Mouse (Mus musculus) forebrain, embryonic 15.5 days (tissue): ENCODE data around the gene Wfikkn2. TPM values are rescaled to one million over a fixed set of nuclear protein-coding genes. Genes with fewer than 3 reads are reported as not detected.
A peak's percentile ranks its signal among the peaks of the same experiment; 100 is the strongest.

Experiments used
- ATAC-seq: fragments of 200-750 bp; cut with Nextera tagmentation; replicated peaks from 2 replicates; pipeline ENCODE4 v1.8.0; 2017; ENCODE audit warnings: mild to moderate bottlenecking, moderate TSS enrichment, moderate library complexity
- H3K27ac ChIP-seq: fragments of 300-500 bp; sonication (generic); replicated peaks from 2 replicates; pipeline ENCODE4 v1.5.1; 2015; ENCODE audit warnings: mild to moderate bottlenecking, inconsistent platforms
- H3K27me3 ChIP-seq: fragments of 300-500 bp; sonication (generic); 2 replicates; pipeline ENCODE4 v1.6.1; 2015; ENCODE audit warnings: inconsistent platforms
- H3K36me3 ChIP-seq: fragments of 300-500 bp; sonication (generic); 2 replicates; pipeline ENCODE4 v1.6.1; 2015; ENCODE audit warnings: mild to moderate bottlenecking, inconsistent platforms
- H3K4me1 ChIP-seq: fragments of 300-500 bp; sonication (generic); 2 replicates; pipeline ENCODE4 v1.6.1; 2015; ENCODE audit warnings: inconsistent platforms
- H3K4me2 ChIP-seq: fragments of 300-500 bp; sonication (generic); replicated peaks from 2 replicates; pipeline ENCODE4 v1.6.1; 2015; ENCODE audit warnings: mild to moderate bottlenecking, inconsistent platforms
- H3K4me3 ChIP-seq: fragments of 300-500 bp; sonication (generic); 2 replicates; pipeline ENCODE4 v1.5.1; 2015; ENCODE audit warnings: mild to moderate bottlenecking, inconsistent platforms
- H3K9ac ChIP-seq: fragments of 300-500 bp; sonication (generic); replicated peaks from 2 replicates; pipeline ENCODE4 v1.6.1; 2015; ENCODE audit warnings: mild to moderate bottlenecking, inconsistent platforms
- H3K9me3 ChIP-seq: fragments of 300-500 bp; sonication (generic); 2 replicates; pipeline ENCODE4 v1.6.1; 2016; ENCODE audit warnings: inconsistent platforms
- WGBS: fragments of 180-500 bp; shearing (Covaris S2); methylation state at CpG from one replicate; pipeline ENCODE4 v1.1.7; 2015; ENCODE audit warnings: mixed read lengths; 5-methylcytosine and 5-hydroxymethylcytosine counted together
- polyA plus RNA-seq: library from polyadenylated mRNA; unstranded; fragments of >200 nt; fragmentation: Nextera tagmentation; extraction: Ambion mirVana; gene quantifications from 2 replicates; pipeline ENCODE4 v1.2.1, GENCODE M21; 2015

The Wfikkn2 gene
- polyA plus RNA-seq: 3.7 and 7.9 TPM in 2 replicates

GRCm38 (mm10) chr11:94245955-94246788 lies at the start of gene Wfikkn2:
TSS of gene Wfikkn2 (minus strand) at chr11:94246005.
- H3K36me3 ChIP-seq: no peaks in the 10 kb centered on the region
- no peaks in the 10 kb centered on the region for H3K27me3 ChIP-seq
- WGBS: 35% methylated on average over 17 of the region's 17 CpGs
- ATAC-seq: peak; percentile 84
- no peak within 1 kb of the TSS for H3K4me3 ChIP-seq
- H3K4me1 ChIP-seq: peaks cover 29% of the 10 kb centered on the region
- H3K4me2 ChIP-seq: no peak within 1 kb of the TSS
- H3K9me3 ChIP-seq: no peaks in the 10 kb centered on the region
- peak within 1 kb of the TSS; percentile 70 for H3K27ac ChIP-seq
- H3K9ac ChIP-seq: no peak within 1 kb of the TSS

- H3K4me2 ChIP-seq: no peak overlapping the region
- WGBS: 45% methylated on average over 9 of the region's 9 CpGs
- no peak for ATAC-seq
These were observed 49.4 kb upstream of the Wfikkn2 start for GRCm38 (mm10) chr11:94294996-94295845.

GRCm38 (mm10) chr11:94290062-94290740 lies 44.4 kb upstream of the Wfikkn2 start:
- Histone ChIP-seq H3K4me1 (no peaks in the 10 kb centered on the region), H3K9me3 (no peaks in the 10 kb centered on the region), H3K27ac (no peak overlapping the region), H3K27me3 (no peaks in the 10 kb centered on the region), H3K4me3 (no peak overlapping the region), H3K36me3 (peaks cover 86% of the 10 kb centered on the region), H3K4me2 (no peak overlapping the region), H3K9ac (no peak overlapping the region)
- 86% methylated on average over 10 of the region's 10 CpGs for WGBS
- ATAC-seq: no peak

More at GRCm38 (mm10) chr11:94294996-94295845, 49.4 kb upstream of the Wfikkn2 start:
- H3K4me3 ChIP-seq: no peak overlapping the region
- H3K9me3 ChIP-seq: no peaks in the 10 kb centered on the region
- H3K27me3 ChIP-seq: no peaks in the 10 kb centered on the region
- no peaks in the 10 kb centered on the region for H3K4me1 ChIP-seq
- H3K9ac ChIP-seq: no peak overlapping the region
- H3K36me3 ChIP-seq: peaks cover 90% of the 10 kb centered on the region
- H3K27ac ChIP-seq: no peak overlapping the region

- no peak for ATAC-seq
- Histone ChIP-seq H3K4me3 (no peak overlapping the region), H3K9me3 (no peaks in the 10 kb centered on the region), H3K27ac (no peak overlapping the region), H3K4me2 (no peak overlapping the region), H3K27me3 (no peaks in the 10 kb centered on the region), H3K9ac (no peak overlapping the region), H3K4me1 (no peaks in the 10 kb centered on the region), H3K36me3 (peaks cover 73% of the 10 kb centered on the region)
- WGBS: 85% methylated on average over 5 of the region's 5 CpGs
These were observed 41.3 kb upstream of the Wfikkn2 start for GRCm38 (mm10) chr11:94287105-94287504.

GRCm38 (mm10) chr11:94285886-94286574 lies 40.2 kb upstream of the Wfikkn2 start:
- Histone ChIP-seq H3K27me3 (no peaks in the 10 kb centered on the region), H3K9me3 (no peaks in the 10 kb centered on the region), H3K4me2 (no peak overlapping the region), H3K4me1 (peaks cover 4% of the 10 kb centered on the region; the same call in 1 of the 2 replicates), H3K27ac (no peak overlapping the region), H3K36me3 (peaks cover 65% of the 10 kb centered on the region), H3K9ac (no peak overlapping the region), H3K4me3 (no peak overlapping the region)
- no peak for ATAC-seq
- WGBS: 91% methylated on average over 11 of the region's 11 CpGs

GRCm38 (mm10) chr11:94283536-94284099 lies 37.8 kb upstream of the Wfikkn2 start:
- peaks cover 41% of the 10 kb centered on the region for H3K36me3 ChIP-seq
- ATAC-seq: no peak
- 92% methylated on average over 6 of the region's 6 CpGs for WGBS
- no peak overlapping the region for H3K4me3 ChIP-seq
- H3K4me1 ChIP-seq: peaks cover 4% of the 10 kb centered on the region; the same call in 1 of the 2 replicates
- no peak overlapping the region for H3K4me2 ChIP-seq
- no peak overlapping the region for H3K27ac ChIP-seq
- no peaks in the 10 kb centered on the region for H3K27me3 ChIP-seq
- H3K9me3 ChIP-seq: no peaks in the 10 kb centered on the region
- H3K9ac ChIP-seq: no peak overlapping the region

GRCm38 (mm10) chr11:94282291-94282690 lies 36.5 kb upstream of the Wfikkn2 start:
- WGBS: 64% methylated on average over 5 of the region's 5 CpGs
- Histone ChIP-seq H3K4me1 (peaks cover 6% of the 10 kb centered on the region), H3K27ac (no peak overlapping the region; the same call in 1 of the 2 replicates), H3K9me3 (no peaks in the 10 kb centered on the region), H3K9ac (no peak overlapping the region), H3K36me3 (peaks cover 29% of the 10 kb centered on the region), H3K4me2 (no peak overlapping the region), H3K4me3 (no peak overlapping the region), H3K27me3 (no peaks in the 10 kb centered on the region)
- ATAC-seq: no peak

GRCm38 (mm10) chr11:94281199-94282181 lies 35.7 kb upstream of the Wfikkn2 start, which contains the start of gene Gm21885:
TSS of gene Gm21885 (plus strand) at chr11:94281873.
- Histone ChIP-seq H3K36me3 (peaks cover 22% of the 10 kb centered on the region), H3K4me2 (no peak within 1 kb of the TSS), H3K4me1 (peaks cover 14% of the 10 kb centered on the region), H3K27ac (no peak within 1 kb of the TSS; the same call in 1 of the 2 replicates), H3K27me3 (no peaks in the 10 kb centered on the region), H3K4me3 (no peak within 1 kb of the TSS), H3K9me3 (no peaks in the 10 kb centered on the region), H3K9ac (no peak within 1 kb of the TSS)
- 82% methylated on average over 11 of the region's 11 CpGs for WGBS
- no peak; the same call in 1 of the 2 replicates for ATAC-seq

GRCm38 (mm10) chr11:94276869-94277337 lies 31.1 kb upstream of the Wfikkn2 start:
- 4% methylated on average over 20 of the region's 20 CpGs for WGBS
- no peaks in the 10 kb centered on the region for H3K9me3 ChIP-seq
- H3K27ac ChIP-seq: 0 out of 2 replicates have a peak overlapping the region, but pooled peaks have one; percentile 54
- H3K4me1 ChIP-seq: peaks cover 15% of the 10 kb centered on the region
- H3K9ac ChIP-seq: peak overlapping the region; percentile 36
- H3K27me3 ChIP-seq: no peaks in the 10 kb centered on the region
- peak; percentile 77 for ATAC-seq
- H3K36me3 ChIP-seq: no peaks in the 10 kb centered on the region
- H3K4me2 ChIP-seq: peak overlapping the region; percentile 49
- peak overlapping the region; percentile 30 for H3K4me3 ChIP-seq

GRCm38 (mm10) chr11:94275686-94276085 lies 29.9 kb upstream of the Wfikkn2 start:
- ATAC-seq: no peak
- H3K9me3 ChIP-seq: no peaks in the 10 kb centered on the region
- H3K9ac ChIP-seq: no peak overlapping the region
- no peak overlapping the region for H3K27ac ChIP-seq
- H3K4me3 ChIP-seq: no peak overlapping the region
- H3K4me2 ChIP-seq: no peak overlapping the region
- 89% methylated on average over 2 of the region's 2 CpGs for WGBS
- no peaks in the 10 kb centered on the region for H3K27me3 ChIP-seq
- peaks cover 10% of the 10 kb centered on the region for H3K4me1 ChIP-seq
- no peaks in the 10 kb centered on the region for H3K36me3 ChIP-seq
